Mouse (Mus musculus): ENCODE data around the gene Ubb.

Gene Ubb

DNA sequence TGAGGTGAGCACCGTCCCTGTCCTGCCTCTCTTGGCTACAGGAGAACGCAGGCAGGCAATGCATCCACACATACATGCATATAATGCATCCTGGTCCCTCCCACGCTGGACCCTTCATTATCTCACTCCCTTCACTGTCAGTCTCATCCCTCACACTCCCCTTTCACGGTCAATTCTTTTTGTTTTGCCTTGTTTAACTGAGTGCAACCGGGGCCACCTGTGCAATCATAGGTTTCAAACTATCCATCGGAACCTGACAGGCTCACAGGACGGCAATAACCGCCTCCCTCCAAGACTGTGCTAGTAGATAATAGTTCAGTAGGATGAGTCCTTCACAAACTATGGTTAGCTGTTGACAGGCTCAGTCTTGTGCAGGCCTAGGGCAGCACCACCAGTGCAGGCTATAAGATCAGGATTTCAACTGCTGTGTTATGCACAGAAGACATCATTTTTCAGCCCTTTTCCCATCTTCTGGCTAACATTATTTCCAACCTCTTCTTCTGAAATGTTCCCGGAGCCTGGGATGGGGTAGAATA, 33.8 kb downstream of the Ubb start:
- DNase-seq (ENCODE audit: extremely low spot score): no peak

DNA sequence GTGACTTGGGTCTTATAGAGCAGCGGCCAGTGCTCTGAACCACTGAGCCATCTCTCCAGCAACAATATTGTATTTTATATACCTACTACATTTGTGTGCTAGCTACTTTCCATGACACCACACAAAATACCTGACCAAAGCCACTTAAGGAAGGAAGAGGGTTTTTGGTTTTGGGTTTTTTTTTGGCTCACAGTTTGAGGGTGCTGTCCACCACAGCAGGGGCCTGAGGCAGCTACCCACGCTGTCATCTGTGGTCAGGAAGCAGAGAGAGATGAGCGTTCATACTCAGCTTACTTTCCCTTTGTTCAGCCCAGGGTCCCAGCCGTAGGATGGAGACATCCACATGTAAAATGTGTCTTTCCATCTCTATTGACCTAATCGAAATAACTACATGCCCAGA, 36.1 kb downstream of the Ubb start:
- DNase-seq (ENCODE audit: extremely low spot score): no peak

- no peak for DNase-seq (ENCODE audit: extremely low spot score)
Observed at GRCm38 (mm10) chr11:62589391-62589790, 38.4 kb downstream of the Ubb start.

DNA sequence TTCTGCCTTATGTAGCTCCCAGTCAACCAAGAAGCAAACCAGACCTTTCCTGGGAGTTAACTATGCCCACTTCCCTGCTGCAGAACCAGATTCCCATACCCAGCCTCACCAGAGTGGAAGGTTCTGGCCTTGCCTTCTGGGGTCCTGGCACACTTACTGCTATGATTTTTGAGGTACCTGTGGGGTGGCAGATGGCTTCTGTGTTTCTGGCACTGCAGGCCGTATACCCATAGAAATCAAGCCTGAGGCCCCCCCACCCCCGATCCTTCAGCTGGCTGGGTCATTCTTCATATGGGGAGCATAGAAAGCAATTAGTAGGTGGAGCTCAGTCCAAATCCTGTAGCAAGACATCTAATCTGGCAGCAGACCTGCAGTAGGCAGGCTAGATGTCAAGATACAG, 40.1 kb downstream of the Ubb start:
- no peak for DNase-seq (ENCODE audit: extremely low spot score)

GRCm38 (mm10) chr11:62591904-62592575, 41.1 kb downstream of the Ubb start:
- DNase-seq (ENCODE audit: extremely low spot score): peak; percentile 40

GRCm38 (mm10) chr11:62598571-62598970, 47.6 kb downstream of the Ubb start:
- no peak for DNase-seq (ENCODE audit: extremely low spot score)

GRCm38 (mm10) chr11:62601732-62602618, 51.0 kb downstream of the Ubb start:
- DNase-seq (ENCODE audit: extremely low spot score): no peak
